Mouse (Mus musculus) telencephalon, adult 2 months (tissue): ENCODE results near the gene Bmp10.
A peak's percentile ranks its signal among the peaks of the same experiment; 100 is the strongest.
"Not testable (repeated sequence)": the region's sequence is repeated elsewhere in the genome, so short reads cannot be mapped to it uniquely, and the experiment has no call there.

ENCODE experiments used
- DNase-seq: peaks from one replicate; pipeline ENCODE4 v3.0.0-alpha.2; 2011; ENCODE audit warnings: low read depth, low spot score

The Bmp10 gene

DNA sequence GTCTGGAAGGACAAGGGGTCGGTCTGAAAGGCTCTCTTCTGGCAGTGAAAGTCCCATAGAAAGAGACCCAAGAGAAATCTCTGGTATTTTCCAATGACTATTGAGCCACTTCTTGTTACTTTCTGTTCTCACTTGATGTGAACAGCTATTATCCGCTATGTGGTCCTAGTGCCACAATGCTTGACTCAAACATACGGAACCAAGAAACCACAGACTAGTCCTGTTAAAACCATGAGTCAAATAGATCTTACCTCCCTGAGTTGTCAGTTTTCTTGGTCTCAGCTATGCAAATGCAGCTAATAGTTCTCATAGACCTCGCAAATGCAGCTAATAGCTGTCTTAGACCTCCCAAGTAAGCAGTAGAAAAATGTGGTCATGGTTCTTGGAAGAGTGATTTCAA is 18.4 kb downstream of the Bmp10 start:
- no peak for DNase-seq

DNA sequence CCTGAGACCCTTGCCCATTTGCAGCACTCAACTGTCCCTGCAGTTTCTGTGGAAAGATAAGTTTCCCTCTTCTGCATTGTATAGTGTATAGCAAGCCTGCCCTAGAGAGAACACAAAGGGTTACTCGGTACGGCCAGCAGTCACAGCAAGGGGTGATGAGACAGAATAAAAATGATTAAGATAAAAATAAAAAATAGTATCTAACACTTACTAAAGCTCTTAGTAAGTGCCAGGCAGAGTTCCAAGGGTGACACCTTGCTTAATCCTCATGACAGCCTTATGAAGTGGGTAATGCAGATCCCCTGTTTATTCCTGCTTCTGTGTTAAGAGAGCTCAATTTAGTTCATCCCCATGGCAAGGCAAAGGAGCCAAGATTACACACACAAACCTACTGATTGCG is 20.7 kb downstream of the Bmp10 start:
- no peak for DNase-seq

DNA sequence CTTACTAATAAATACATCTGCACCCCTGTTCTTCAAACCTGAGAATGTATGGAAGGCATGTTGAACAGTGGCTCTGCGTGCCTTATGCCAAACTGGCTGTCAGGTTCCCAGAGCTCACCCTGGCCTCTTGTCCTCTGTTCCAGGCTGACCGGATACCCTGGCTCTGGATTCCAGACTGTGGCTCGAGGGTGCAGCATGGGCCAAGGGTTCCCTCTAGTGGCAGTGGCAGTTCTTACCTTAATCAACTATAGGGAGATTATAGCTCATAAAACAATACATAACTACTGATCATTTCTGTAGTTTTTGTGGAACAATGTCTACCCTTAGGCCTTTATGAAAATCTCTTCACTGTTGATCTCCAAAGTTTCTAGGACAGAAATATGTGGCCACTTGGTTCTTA is 22.2 kb downstream of the Bmp10 start:
- DNase-seq: no peak

GRCm38 (mm10) chr6:87451771-87452170 is 23.0 kb downstream of the Bmp10 start:
- DNase-seq: no peak

DNA sequence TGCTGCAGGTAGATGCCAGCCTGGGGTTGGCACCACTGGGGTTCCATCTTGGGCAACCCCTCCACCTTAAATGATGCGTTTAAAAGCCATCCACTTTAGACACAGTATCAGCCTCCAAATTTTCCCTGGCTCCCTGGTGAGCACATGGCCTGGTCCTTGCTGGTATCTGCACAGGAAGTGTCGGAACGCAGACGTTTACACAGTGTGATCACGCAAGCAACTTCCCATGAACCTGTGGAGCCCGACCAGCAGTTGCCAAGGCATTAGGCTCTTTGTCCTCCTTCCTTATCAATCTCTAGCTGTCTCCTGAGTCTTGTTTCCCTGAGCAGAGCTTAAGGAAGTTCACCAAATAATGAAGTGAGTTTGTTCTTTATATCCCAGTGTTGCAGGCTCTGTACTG is 26.7 kb downstream of the Bmp10 start:
- DNase-seq: no peak

GRCm38 (mm10) chr6:87466221-87466620 is 37.4 kb downstream of the Bmp10 start:
- no peak for DNase-seq

DNA sequence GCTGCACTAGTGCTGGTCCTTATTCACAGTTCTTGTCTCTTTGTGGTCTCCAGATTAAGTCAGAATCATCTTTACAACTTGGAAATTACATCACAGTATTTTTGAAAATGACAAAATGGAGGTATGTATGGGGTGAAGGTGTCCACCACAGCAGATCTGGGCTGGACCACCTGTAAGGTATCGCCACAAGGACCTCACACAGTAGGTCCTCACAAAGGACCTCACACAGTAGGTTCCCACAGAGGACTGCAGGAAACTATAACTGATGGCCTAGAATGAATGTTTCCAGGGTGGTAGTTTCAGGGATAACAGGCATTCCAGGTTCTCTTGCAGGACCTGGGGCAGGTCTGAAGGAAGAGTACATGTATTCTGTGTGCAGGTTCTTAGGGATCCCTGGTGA is 38.6 kb downstream of the Bmp10 start:
- no peak for DNase-seq

GRCm38 (mm10) chr6:87468372-87468771 is 39.6 kb downstream of the Bmp10 start:
- DNase-seq: no peak

- not testable (repeated sequence) for DNase-seq
Observed at GRCm38 (mm10) chr6:87470098-87470497, 41.3 kb downstream of the Bmp10 start.

GRCm38 (mm10) chr6:87475223-87475622 is 46.4 kb downstream of the Bmp10 start:
- no peak for DNase-seq

GRCm38 (mm10) chr6:87478847-87479246 is 50.1 kb downstream of the Bmp10 start:
- DNase-seq: no peak

DNA sequence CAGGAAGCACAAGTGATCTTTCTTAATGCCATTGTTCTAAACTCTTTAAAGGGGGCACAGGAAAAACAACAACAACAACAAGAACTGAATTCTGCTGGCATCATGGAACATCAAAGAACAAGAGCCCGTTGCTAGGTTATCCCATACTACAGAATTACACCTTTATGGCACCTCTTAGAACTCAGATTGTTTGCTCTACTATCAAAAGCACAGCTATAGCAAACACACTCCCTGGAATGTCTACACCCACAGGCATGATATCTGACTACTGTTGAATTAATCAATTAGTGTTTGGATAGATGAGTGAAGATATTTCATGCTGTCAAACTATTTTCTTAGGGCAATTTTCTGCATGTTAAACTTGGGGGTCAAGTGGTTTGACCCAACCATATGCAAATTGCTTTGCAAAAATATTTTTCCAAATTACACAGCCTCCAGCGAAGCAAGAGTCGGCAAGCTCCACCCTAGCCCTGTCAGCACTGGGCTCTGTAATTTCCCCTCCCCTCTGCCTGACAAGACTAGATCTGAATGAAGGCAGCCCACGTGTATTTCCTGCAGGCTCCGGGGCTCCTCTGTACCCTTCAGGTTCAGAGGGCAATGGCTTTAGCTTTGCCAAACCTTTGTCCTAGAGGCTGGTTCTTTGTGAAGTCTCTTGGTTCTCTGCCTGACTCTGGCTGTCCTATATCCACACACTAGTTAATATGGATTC is 50.7 kb downstream of the Bmp10 start:
- DNase-seq: no peak

GRCm38 (mm10) chr6:87483224-87483899 is 54.6 kb downstream of the Bmp10 start:
- peak; percentile 6 for DNase-seq

DNA sequence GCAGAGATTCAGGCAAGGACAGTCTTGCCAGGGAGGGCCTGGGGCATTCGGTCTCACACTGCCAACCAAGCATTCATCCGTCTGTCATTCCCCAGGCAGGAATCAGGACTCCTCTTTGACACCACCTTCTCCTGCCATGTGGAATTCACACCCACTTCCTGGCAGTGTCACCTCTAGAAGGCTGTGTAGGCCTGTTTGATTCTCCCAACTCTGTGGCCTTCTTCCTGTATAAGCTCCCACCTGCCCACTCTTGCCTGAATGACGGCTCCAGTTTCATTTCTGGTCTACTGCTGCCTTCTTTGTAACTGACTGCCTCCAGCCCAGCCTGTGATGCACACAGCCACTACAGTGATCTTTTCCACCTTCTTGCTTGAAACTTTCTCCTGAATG is 55.1 kb downstream of the Bmp10 start:
- DNase-seq: peak; percentile 29

GRCm38 (mm10) chr6:87484806-87485205 is 56.0 kb downstream of the Bmp10 start:
- no peak for DNase-seq
